Mouse (Mus musculus): Measurements from ENCODE around the gene Dars2. TPM values are rescaled to one million over a fixed set of nuclear protein-coding genes. Genes with fewer than 3 reads are reported as not detected.

The Dars2 gene
- polyA plus RNA-seq, 1 experiment from 2014 or later: 16.2 TPM

GRCm38 (mm10) chr1:161027196-161027595 is 43.3 kb downstream of the Dars2 start:
- TF ChIP-seq CTCF (IDR thresholded peaks at IDR 0.05; ENCODE audit: low read depth): no peak
- TF ChIP-seq EP300 (optimal IDR thresholded peaks at IDR 0.05): no peak
- H3K9ac ChIP-seq (ENCODE audit: low read length): no peak overlapping the region
- no peak for ATAC-seq (ENCODE audit: low FRiP score, low TSS enrichment)
- 82% methylated on average over 2 of the region's 2 CpGs for WGBS
- no peaks in the 10 kb centered on the region for H3K27me3 ChIP-seq (ENCODE audit: control insufficient read depth, insufficient read depth, low read length)
- no peaks in the 10 kb centered on the region for H3K4me1 ChIP-seq (replicated peaks; ENCODE audit: control insufficient read depth, insufficient read depth)
- H3K4me2 ChIP-seq (replicated peaks; ENCODE audit: low read depth): no peak overlapping the region
- H3K4me3 ChIP-seq (ENCODE audit: low read depth, low read length): no peak overlapping the region
- H3K36me3 ChIP-seq (ENCODE audit: control insufficient read depth, insufficient read depth, low read length): peaks cover 6% of the 10 kb centered on the region
- DNase-seq (ENCODE audit: low spot score): no peak
- no peaks in the 10 kb centered on the region for H3K9me3 ChIP-seq (ENCODE audit: control insufficient read depth, low read length)
- H3K27ac ChIP-seq (replicated peaks): no peak overlapping the region

- no peak for ATAC-seq (ENCODE audit: low FRiP score, low TSS enrichment)
- WGBS: 56% methylated on average over 5 of the region's 5 CpGs
- TF ChIP-seq CTCF (IDR thresholded peaks at IDR 0.05; ENCODE audit: low read depth): no peak
- no peak for TF ChIP-seq EP300 (optimal IDR thresholded peaks at IDR 0.05)
These were observed 44.8 kb downstream of the Dars2 start for GRCm38 (mm10) chr1:161025410-161026210.

DNA sequence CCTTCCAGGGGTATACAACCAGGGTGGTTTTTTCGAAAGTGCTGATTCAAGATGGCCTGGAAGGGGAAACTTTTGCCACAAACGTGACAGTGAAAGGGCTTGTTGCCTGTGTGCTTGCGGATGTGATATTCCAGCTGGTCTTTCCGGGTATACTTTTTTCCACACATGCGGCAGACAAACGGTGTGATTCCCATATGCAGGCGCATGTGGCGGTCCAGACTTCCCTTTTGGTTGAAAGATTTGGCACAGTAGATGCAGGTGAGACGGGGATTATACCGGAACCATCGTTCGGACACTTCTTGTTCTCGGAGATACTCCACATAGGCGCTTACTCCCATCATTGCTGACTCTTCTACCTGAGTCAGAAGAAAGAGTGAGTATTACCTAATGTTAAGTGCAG is 50.4 kb downstream of the Dars2 start:
- DNase-seq (ENCODE audit: low spot score) (no peak), ATAC-seq (ENCODE audit: low FRiP score, low TSS enrichment) (no peak)
- Histone ChIP-seq H3K27ac (replicated peaks) (no peak overlapping the region), H3K27me3 (ENCODE audit: control insufficient read depth, insufficient read depth, low read length) (no peaks in the 10 kb centered on the region), H3K4me3 (ENCODE audit: low read depth, low read length) (no peak overlapping the region), H3K9me3 (ENCODE audit: control insufficient read depth, low read length) (no peaks in the 10 kb centered on the region), H3K4me1 (replicated peaks; ENCODE audit: control insufficient read depth, insufficient read depth) (no peaks in the 10 kb centered on the region), H3K9ac (ENCODE audit: low read length) (no peak overlapping the region), H3K4me2 (replicated peaks; ENCODE audit: low read depth) (no peak overlapping the region), H3K36me3 (ENCODE audit: control insufficient read depth, insufficient read depth, low read length) (no peaks in the 10 kb centered on the region; the same call in none of the 2 replicates)
- TF ChIP-seq EP300 (optimal IDR thresholded peaks at IDR 0.05): no peak
- no peak for TF ChIP-seq CTCF (IDR thresholded peaks at IDR 0.05; ENCODE audit: low read depth)
- 94% methylated on average over 14 of the region's 14 CpGs for WGBS

More at GRCm38 (mm10) chr1:161025410-161026210, 44.8 kb downstream of the Dars2 start:
- Histone ChIP-seq H3K4me1 (replicated peaks; ENCODE audit: control insufficient read depth, insufficient read depth) (no peaks in the 10 kb centered on the region), H3K4me3 (ENCODE audit: low read depth, low read length) (no peak overlapping the region), H3K9ac (ENCODE audit: low read length) (no peak overlapping the region), H3K36me3 (ENCODE audit: control insufficient read depth, insufficient read depth, low read length) (no peaks in the 10 kb centered on the region; the same call in none of the 2 replicates), H3K27me3 (ENCODE audit: control insufficient read depth, insufficient read depth, low read length) (no peaks in the 10 kb centered on the region), H3K27ac (replicated peaks) (no peak overlapping the region), H3K4me2 (replicated peaks; ENCODE audit: low read depth) (no peak overlapping the region), H3K9me3 (ENCODE audit: control insufficient read depth, low read length) (no peaks in the 10 kb centered on the region)
- DNase-seq (ENCODE audit: low spot score): no peak

DNA sequence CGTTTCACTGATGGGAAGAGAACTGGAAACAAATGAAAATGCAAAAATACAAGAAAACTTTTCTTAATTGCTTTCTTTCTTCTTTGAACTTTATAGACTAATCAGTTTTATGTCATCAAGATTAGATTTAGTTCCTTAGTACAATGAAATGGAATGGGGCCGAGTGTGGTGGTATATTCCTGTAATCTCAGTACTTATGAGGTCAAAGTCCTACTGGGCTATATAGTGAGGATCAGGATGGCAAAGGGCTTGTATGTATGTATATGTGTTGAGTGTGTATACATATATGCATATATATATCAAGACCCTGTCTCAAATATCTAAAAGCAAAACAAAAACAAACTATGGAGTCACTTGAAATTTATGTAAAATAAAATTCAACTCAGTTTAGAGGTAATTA is 54.1 kb downstream of the Dars2 start:
- ATAC-seq (ENCODE audit: low FRiP score, low TSS enrichment) (no peak), DNase-seq (ENCODE audit: low spot score) (no peak)
- TF ChIP-seq CTCF (IDR thresholded peaks at IDR 0.05; ENCODE audit: low read depth): no peak
- TF ChIP-seq EP300 (optimal IDR thresholded peaks at IDR 0.05): no peak
- Histone ChIP-seq H3K4me1 (replicated peaks; ENCODE audit: control insufficient read depth, insufficient read depth) (no peaks in the 10 kb centered on the region), H3K9me3 (ENCODE audit: control insufficient read depth, low read length) (no peaks in the 10 kb centered on the region), H3K4me2 (replicated peaks; ENCODE audit: low read depth) (no peak overlapping the region), H3K27me3 (ENCODE audit: control insufficient read depth, insufficient read depth, low read length) (no peaks in the 10 kb centered on the region), H3K4me3 (ENCODE audit: low read depth, low read length) (no peak overlapping the region), H3K36me3 (ENCODE audit: control insufficient read depth, insufficient read depth, low read length) (no peaks in the 10 kb centered on the region; the same call in 1 of the 2 replicates), H3K27ac (replicated peaks) (no peak overlapping the region), H3K9ac (ENCODE audit: low read length) (no peak overlapping the region)
- 76% methylated on average over 2 of the region's 2 CpGs for WGBS

- no peaks in the 10 kb centered on the region; the same call in 1 of the 2 replicates for H3K36me3 ChIP-seq (ENCODE audit: control insufficient read depth, insufficient read depth, low read length)
- 67% methylated on average over 4 of the region's 4 CpGs for WGBS
- no peaks in the 10 kb centered on the region for H3K27me3 ChIP-seq (ENCODE audit: control insufficient read depth, insufficient read depth, low read length)
- no peak overlapping the region for H3K27ac ChIP-seq (replicated peaks)
- no peak overlapping the region for H3K9ac ChIP-seq (ENCODE audit: low read length)
- no peak for DNase-seq (ENCODE audit: low spot score)
- TF ChIP-seq CTCF (IDR thresholded peaks at IDR 0.05; ENCODE audit: low read depth) (no peak), EP300 (optimal IDR thresholded peaks at IDR 0.05) (no peak)
- no peak overlapping the region for H3K4me2 ChIP-seq (replicated peaks; ENCODE audit: low read depth)
- H3K4me3 ChIP-seq (ENCODE audit: low read depth, low read length): no peak overlapping the region
- no peaks in the 10 kb centered on the region for H3K9me3 ChIP-seq (ENCODE audit: control insufficient read depth, low read length)
- H3K4me1 ChIP-seq (replicated peaks; ENCODE audit: control insufficient read depth, insufficient read depth): no peaks in the 10 kb centered on the region
- ATAC-seq (ENCODE audit: low FRiP score, low TSS enrichment): no peak
These were observed 60.0 kb downstream of the Dars2 start for GRCm38 (mm10) chr1:161010436-161010835.

GRCm38 (mm10) chr1:161008038-161008437 is 62.4 kb downstream of the Dars2 start:
- DNase-seq (ENCODE audit: low spot score) (no peak), ATAC-seq (ENCODE audit: low FRiP score, low TSS enrichment) (no peak)
- Histone ChIP-seq H3K4me3 (ENCODE audit: low read depth, low read length) (no peak overlapping the region), H3K4me1 (replicated peaks; ENCODE audit: control insufficient read depth, insufficient read depth) (no peaks in the 10 kb centered on the region), H3K9me3 (ENCODE audit: control insufficient read depth, low read length) (no peaks in the 10 kb centered on the region), H3K27me3 (ENCODE audit: control insufficient read depth, insufficient read depth, low read length) (no peaks in the 10 kb centered on the region), H3K27ac (replicated peaks) (no peak overlapping the region), H3K36me3 (ENCODE audit: control insufficient read depth, insufficient read depth, low read length) (no peaks in the 10 kb centered on the region; the same call in 1 of the 2 replicates), H3K9ac (ENCODE audit: low read length) (no peak overlapping the region), H3K4me2 (replicated peaks; ENCODE audit: low read depth) (no peak overlapping the region)
- 93% methylated on average over 2 of the region's 2 CpGs for WGBS
- TF ChIP-seq EP300 (optimal IDR thresholded peaks at IDR 0.05): no peak
- TF ChIP-seq CTCF (IDR thresholded peaks at IDR 0.05; ENCODE audit: low read depth): no peak

Data from stomach, postnatal 0 days (tissue).